Comparison of ENCODE assay signal across 9 mouse cellular contexts in genomic region chr4:74222360-74222759, GRCm38 (mm10). TPM values are rescaled to one million over a fixed set of nuclear protein-coding genes. Genes with fewer than 3 reads are reported as not detected.
DNase-seq lines count a peak whose midpoint lies in the region; ATAC-seq lines count a peak whose summit lies in the region.
"Had no signal": no experiment of that assay in that cellular context is flagged by ENCODE, and none has a peak within 500 bp of the region (broad histone marks: within the 10 kb centered on the region; RNA-seq: fewer than 3 reads in every experiment).

No protein-coding gene starts in this region.

- peak; percentile 68 for ATAC-seq in CD4-positive, CD25-positive, alpha-beta regulatory T cell, adult 4 months
- ATAC-seq in cerebellum, adult (ENCODE audit: insufficient number of reproducible peaks, low FRiP score, low TSS enrichment) = no peak

- peak; percentile 28 for DNase-seq in kidney, postnatal 10 days
- no peak for DNase-seq in kidney, adult 8-10 months
- DNase-seq in Muller cell, postnatal 12 days (ENCODE audit: inconsistent ontology term) = peak; percentile 5
- DNase-seq in hindlimb bud, embryonic 11.5 days (ENCODE audit: extremely low spot score, low read depth, low spot score) = peak; percentile 12
- no peak for DNase-seq in testis, postnatal 14 days (ENCODE audit: low spot score)
- DNase-seq in spleen, postnatal 36 days (ENCODE audit: low spot score in 2 of 2) = no peak
- DNase-seq: cerebellum, adult 11-12 months had no signal

RNA-seq across cellular contexts. Expression of gene Kdm4c, which starts 19.9 kb away (rescaled TPM):
- polyA plus RNA-seq in CD4-positive, CD25-positive, alpha-beta regulatory T cell, adult 4 months (2017; shearing (Covaris generic)) = 10 to 100 TPM; 28.8 to 34.9 TPM

Comparison
In these comparisons a context has a peak if more than half of its experiments do, and no peak if none do; other contexts are left out.
1. DNase-seq: peak in kidney, postnatal 10 days (single experiment), Muller cell, postnatal 12 days (single experiment) and hindlimb bud, embryonic 11.5 days (single experiment); none in kidney, adult 8-10 months (0 of 2), testis, postnatal 14 days (single experiment) and spleen, postnatal 36 days (0 of 2).